Mouse (Mus musculus) megakaryocyte, embryonic 14.5 days (primary cell): ENCODE data around the gene Gm1043.

Experiments
- FLI1 ChIP-seq: IDR thresholded peaks from 2 replicates; pipeline ENCODE4 v1.6.1; 2012; ENCODE audit warnings: low read length, inconsistent platforms, mixed read lengths
- GATA1 ChIP-seq: IDR thresholded peaks from 3 replicates; pipeline ENCODE4 v1.6.1; 2012; ENCODE audit warnings: mixed read lengths, low read length, inconsistent platforms, borderline replicate concordance

DNA sequence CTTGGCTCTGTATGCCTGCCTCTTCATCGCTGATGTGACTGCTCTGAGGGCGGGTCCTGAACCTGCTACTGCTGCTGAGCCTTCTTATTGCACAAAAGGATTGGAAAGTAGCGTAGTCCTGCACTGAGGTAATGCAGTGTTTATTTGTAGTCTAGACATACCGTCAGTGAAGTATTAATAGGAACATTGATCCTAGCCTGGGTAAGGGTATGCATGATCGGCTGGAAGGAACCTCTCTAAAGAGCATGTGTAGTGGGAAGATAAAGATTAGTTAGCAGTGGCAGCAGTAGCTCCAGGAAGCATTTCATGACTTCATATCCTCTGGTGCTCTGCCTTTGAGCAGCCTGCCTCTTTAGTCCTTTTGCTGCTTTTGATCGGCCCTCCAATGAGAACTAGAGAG, 43.5 kb upstream of the Gm1043 start:
- no peak for TF ChIP-seq GATA1
- TF ChIP-seq FLI1, result no peak
